Mouse (Mus musculus) ZHBTc4 (cell line): ENCODE results near the gene Gm21750.
A peak's percentile ranks its signal among the peaks of the same experiment; 100 is the strongest.
"Not testable (repeated sequence)": the region's sequence is repeated elsewhere in the genome, so short reads cannot be mapped to it uniquely, and the experiment has no call there.

Experiments used
- DNase-seq: peaks from one replicate; pipeline ENCODE4 v3.0.0-alpha.2; 2011; ENCODE audit warnings: low read depth, low spot score

Gene Gm21750

GRCm38 (mm10) chr14:73660925-73661324 lies at the start of gene Gm21750:
Gm21750 (plus strand) TSS chr14:73661225.
- not testable (repeated sequence) for DNase-seq

- DNase-seq, result not testable (repeated sequence)
Observed at GRCm38 (mm10) chr14:73614961-73615360, 46.1 kb upstream of the Gm21750 start.

- DNase-seq, result no peak
Observed at GRCm38 (mm10) chr14:73620880-73621279, 40.1 kb upstream of the Gm21750 start.

GRCm38 (mm10) chr14:73622988-73623387 lies 38.0 kb upstream of the Gm21750 start:
- no peak for DNase-seq

GRCm38 (mm10) chr14:73625469-73625868 lies 35.6 kb upstream of the Gm21750 start:
- no peak for DNase-seq

- no peak for DNase-seq
Observed at GRCm38 (mm10) chr14:73631511-73631910, 29.5 kb upstream of the Gm21750 start.

- DNase-seq, result no peak
Observed at GRCm38 (mm10) chr14:73632648-73633263, 28.3 kb upstream of the Gm21750 start.

- no peak for DNase-seq
Observed at GRCm38 (mm10) chr14:73634356-73634755, 26.7 kb upstream of the Gm21750 start.

- DNase-seq, result peak; percentile 39
Observed at GRCm38 (mm10) chr14:73637460-73637859, 23.6 kb upstream of the Gm21750 start.

- no peak for DNase-seq
Observed at GRCm38 (mm10) chr14:73650179-73650578, 10.8 kb upstream of the Gm21750 start.

GRCm38 (mm10) chr14:73670091-73670490 lies 9.1 kb downstream of the Gm21750 start:
- DNase-seq, result no peak

GRCm38 (mm10) chr14:73687726-73688125 lies 26.7 kb downstream of the Gm21750 start:
- no peak for DNase-seq

- DNase-seq, result no peak
Observed at GRCm38 (mm10) chr14:73688427-73688826, 27.4 kb downstream of the Gm21750 start.

- DNase-seq, result peak; percentile 1
Observed at GRCm38 (mm10) chr14:73700256-73700655, 39.2 kb downstream of the Gm21750 start.

- DNase-seq, result no peak
Observed at GRCm38 (mm10) chr14:73709412-73710110, 48.5 kb downstream of the Gm21750 start.
